Mouse (Mus musculus) left cerebral cortex, adult 18-20 months (tissue): ENCODE data around the gene Abca1. TPM values are rescaled to one million over a fixed set of nuclear protein-coding genes. Genes with fewer than 3 reads are reported as not detected.

ENCODE experiments used
- DNase-seq, 2 experiments: peaks; one replicate each; pipeline ENCODE4 v3.0.0; 2021 to 2022; ENCODE audit warnings: low spot score in 2 of 2, mixed read lengths in 1 of 2
- long read RNA-seq, 2 experiments: library from polyadenylated mRNA; stranded (forward); transcript quantifications; one replicate each; pipeline ENCODE4 v2.0.0; 2021
- total RNA-seq, 2 experiments: library from RNA; stranded (reverse); gene quantifications; 2 replicates each; pipeline ENCODE4 v1.2.3; 2021

Gene Abca1
- 10 to 100 TPM; 13.6 to 14.7 TPM for total RNA-seq
- long read RNA-seq, experiment 1, partial matches to known transcripts: 4 of 6 reads
- long read RNA-seq, experiment 1, other reads (novel, unspliced or antisense): 2 of 6 reads
- long read RNA-seq, experiment 2, partial matches to known transcripts: 1 of 1 reads
- long read RNA-seq, experiment 2, other reads (novel, unspliced or antisense): 0 of 1 reads

DNA sequence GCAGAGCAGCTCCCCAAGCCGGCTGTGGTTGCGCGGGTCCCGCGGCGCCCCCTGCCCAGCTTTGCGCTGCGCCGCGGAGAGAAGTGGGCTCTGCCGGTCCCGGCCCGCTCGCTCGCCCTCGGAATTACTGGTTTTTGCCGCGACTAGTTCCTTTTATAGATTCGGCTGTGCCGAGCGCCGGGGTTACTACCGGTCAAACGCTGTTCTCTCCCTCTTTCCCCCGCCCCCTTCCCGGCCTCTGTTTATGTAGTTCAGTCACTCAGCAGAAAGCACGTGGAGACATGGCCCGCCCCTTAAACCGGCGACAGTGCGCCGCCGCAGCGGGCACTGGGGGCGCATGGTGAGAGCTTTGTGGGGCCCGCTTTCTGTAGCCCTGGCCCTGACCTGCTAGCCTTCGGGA lies at the start of gene Abca1:
Gene Abca1 (minus strand): TSS at position 129 of the 400 bp plus-strand sequence.
- peak; percentile 77 to 87 for DNase-seq

DNA sequence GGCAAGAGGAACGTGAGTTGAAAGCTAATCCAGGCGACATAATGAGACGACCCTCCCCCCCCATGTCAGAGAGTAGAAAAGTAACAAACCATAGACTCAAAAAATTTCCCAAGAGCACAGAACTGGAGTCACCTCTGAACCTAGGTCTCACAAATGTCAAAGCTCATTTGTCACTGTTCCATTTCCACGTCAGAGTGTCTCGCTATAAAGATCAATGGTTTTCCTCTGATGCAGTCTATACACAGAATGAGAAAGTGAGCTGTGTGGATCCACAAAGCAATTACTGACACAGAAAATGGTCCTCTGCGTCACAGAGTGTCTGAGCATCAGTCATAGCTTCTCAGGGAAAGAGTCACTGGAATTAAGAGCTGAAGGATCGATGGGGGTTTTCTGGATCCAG lies 44.8 kb upstream of the Abca1 start:
- DNase-seq: no peak

DNA sequence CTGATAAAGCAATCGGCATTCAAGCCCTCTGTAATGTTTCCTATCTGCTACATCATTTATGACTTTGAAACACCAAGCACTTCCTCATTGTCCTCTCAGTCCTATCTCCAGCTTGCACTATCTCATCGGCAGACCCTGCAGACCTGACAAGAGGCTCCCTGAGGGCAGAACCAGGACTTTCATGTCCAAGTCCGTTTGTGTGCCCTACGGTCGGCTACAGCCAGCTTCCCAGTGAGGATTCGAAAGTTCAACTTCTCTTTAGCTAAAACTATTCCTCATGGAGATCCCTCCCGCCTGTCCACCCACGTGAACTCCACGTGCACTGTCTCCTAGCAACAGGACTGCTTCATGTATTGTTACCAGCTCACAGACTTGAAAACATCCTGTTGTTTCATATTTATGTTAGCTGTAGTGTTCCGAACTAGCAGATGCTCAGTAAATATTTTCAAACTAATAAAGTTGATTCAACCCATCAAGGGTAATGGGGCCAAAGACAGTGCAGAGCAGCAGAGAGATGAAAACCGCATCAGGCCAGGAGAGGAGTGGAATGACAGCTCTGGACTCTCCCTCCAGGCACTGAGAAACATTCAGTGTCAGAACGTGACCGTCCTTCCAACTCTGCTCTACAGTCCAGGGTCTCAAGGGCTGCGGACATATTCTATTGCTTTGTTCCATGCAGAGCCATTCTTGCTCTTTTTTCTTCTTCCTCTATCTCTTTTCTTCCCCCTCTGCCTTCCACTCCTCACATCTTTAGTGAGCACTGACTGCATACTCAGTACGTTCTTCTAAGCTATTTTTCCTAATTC lies 44.1 kb upstream of the Abca1 start:
- DNase-seq: peak in 1 of 2 experiments; percentile 12

DNA sequence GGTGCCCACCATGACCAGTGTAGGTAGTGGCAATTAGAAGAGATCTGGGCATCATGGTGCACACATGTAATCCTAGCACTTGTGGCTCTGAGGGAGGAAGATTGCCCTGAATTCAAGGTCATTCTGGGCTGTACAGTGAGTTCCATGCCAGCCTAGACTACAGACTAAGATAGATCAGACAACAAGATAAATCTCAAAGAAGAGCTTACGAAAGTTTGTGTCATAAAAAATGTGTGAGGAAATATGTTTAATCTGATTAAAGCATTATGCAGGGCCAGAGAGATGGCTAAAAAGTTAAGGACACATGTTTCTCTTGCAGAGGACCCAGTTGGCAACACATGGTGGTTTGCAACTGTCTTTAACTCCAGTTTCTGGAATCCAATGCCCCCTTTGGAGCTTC lies 40.6 kb upstream of the Abca1 start:
- no peak for DNase-seq

DNA sequence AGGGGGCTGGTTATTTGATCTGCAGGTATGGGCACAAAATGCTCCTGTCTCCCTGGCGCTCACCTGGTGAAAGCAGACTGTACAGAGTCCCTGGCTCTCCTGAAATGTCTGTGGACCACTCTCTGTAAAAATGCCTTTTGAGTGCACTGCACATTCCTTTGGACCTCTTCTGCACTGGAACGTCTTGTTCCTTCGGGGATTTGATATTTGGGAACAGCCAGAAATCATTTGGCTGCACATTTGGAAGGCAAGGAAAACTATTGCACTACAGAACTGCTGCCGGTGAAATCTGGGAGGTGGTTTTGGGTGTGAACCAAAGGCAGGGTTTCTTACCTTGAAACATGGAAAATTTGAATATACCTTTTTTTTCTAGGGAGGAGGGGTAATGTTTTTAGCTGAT lies 38.1 kb upstream of the Abca1 start:
- DNase-seq: no peak

DNA sequence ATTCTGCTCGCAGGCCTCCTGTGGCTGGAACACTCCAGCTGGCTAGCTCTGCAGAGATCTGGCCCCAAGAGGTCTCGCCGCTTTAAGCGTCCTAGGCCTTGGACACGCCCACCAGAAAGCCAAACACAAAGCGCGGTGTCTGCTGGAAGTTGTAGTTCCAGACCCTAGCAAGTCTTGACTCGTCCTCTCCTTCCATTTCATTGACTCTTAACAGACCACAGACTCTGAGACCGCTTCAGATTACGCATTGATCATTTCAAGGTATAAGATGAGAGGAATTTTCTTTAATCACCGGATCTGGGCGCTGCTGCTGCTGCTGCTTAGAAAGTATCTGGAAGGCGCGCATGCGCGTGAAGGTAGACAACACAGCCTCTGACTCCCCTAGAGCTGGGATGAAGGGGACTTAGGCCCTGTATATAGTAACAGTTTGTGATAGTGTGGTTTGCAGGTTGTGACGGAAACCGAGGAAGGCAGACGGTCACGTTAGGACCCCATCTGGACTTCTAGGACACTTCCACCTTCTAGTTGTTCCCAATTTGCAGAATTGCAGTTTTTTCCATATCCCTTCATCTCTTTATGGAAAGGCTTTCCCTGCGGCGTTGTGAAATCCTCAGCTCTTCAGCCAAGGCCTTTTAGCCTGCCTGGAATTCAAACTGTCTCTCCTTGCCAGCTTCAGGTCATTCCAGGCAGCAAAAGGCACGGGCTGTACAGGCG lies 36.5 kb upstream of the Abca1 start:
- DNase-seq: peak; percentile 87 to 91

DNA sequence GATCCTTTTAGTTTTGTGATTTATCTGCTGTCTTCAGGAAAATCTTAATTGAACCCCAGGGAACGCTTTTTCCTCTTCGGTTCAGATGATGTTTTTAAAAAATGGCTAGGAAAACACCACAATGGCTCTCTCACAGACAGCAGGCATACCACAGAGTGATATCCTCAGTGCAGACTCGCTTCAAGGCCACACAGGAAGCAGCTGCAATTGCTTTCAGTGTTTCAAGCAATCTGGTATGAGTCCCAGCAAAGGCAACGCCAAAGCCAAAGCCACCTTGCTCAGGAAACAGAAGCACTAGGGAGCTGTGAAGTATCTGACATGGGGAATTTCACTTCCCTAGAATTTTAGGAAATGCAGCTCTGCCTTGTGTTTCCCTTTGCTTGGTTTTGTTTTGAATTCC lies 27.4 kb upstream of the Abca1 start:
- DNase-seq: no peak

DNA sequence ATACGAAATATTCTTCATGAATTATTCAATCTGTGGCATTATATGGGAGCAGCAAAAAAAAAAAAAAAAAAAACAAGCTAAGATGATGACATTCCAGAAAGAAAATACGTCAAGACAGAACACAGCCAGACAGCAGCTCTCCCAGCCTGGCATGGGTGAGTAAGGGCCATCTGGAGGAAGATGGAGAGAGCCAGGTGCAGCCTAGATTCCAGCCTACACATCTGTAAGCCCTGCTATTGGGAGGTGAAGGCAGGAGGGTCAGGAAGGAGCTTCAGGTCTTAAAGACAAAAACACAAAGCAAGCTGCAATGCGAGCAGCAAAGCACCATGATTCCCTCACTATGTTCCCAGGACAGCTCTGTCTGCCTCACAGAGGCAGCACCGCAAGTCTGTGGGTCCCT lies 26.9 kb upstream of the Abca1 start:
- peak in 1 of 2 experiments; percentile 18 for DNase-seq

DNA sequence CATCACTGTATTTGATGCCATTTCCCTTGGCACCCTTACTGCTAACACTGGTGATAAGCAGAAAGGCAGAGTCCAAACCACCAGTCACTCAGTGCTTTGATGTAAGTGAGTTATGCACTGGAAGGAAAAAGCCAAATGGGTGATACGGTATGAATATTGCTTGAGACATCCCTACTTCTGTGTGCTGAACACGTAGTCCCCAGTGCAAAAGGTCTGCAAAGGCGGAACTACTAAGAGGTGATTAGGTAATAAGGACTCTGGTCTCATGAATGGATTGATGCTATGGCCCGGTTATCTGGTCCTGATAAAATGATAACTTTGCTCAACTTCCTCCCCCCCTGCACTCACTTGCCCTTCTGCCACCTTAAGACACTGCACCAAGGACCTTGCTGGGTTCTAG lies 26.4 kb upstream of the Abca1 start:
- no peak for DNase-seq

DNA sequence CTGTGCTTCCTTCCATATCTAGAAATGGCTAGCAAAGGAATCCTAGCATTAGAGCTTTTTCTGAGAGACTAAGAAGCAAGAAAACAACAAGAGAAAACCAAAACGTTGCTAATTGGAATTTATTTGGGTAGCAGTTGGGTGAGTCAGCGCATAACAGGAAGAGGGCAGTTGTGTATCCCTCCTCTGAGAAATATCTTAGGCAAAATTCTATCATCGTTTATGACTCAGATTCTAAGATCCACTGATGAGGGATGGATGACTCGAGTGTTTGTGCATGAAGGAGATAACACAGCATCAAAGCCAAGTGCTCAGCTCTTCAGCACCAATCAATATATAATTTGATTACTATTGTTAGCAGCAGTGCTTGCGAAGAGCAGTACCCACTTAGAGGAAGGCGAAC lies 21.8 kb upstream of the Abca1 start:
- no peak for DNase-seq

DNA sequence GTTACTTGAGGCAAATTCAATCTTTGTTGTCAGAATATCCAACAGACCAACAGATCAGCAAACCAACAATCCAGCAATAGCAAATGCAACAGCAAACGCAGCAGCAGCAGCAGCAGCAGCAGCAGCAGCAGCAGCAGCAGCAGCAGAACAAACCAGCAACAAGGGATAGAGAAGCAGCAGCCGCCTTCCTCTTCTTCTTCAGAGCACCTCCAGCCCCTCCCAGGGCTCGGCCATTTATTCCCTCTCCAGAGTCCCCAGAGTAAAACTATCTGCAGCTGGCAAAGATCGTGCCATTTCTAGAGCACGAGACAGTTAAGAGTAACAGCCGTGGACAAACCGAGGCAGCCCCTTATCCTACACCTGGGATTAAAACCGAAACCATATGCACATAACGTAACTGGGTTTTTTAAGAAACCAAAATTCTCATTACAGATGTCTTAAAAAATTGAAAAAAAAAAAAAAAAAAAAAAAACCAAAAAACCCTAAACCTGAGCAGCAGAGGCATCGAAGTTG lies 19.7 kb upstream of the Abca1 start:
- DNase-seq: no peak

DNA sequence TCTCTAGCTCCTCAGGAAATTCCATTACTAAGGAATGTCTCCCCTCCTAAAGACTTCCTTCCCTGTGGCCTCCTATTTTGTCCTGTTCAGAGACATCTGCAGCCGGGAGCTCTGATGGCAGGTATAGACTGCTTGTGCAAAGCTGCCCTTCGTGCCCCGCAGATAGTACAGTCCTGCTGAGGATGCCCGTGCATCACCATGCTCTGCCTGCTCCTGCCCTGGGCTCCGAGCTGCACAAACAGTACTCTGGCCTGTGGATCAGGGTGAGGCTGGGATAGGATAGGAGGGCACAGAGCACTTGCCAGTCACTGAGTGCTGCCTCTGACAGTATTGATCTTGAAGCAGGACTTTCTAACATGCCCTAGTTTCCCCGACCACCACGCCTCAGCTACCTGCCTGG lies 18.8 kb upstream of the Abca1 start:
- DNase-seq: no peak

DNA sequence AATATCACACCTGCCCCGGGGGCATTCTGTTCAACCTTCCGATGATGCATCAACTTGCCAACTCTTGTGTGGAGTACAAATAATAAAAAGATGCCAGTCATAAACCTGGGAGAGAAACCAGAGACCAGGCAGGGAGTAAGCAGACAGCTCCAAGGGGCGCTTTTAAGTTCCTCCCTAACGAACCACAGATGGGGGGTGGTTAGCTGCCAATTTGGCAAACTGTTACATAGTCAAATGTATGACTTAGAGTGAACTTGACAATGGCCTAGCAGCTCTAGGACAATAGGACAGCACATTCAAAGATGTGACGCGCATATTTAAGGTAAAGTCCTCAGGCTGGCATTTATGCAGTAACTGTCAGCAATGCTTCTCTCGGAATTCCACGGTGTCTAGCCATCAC lies 18.0 kb upstream of the Abca1 start:
- no peak for DNase-seq

DNA sequence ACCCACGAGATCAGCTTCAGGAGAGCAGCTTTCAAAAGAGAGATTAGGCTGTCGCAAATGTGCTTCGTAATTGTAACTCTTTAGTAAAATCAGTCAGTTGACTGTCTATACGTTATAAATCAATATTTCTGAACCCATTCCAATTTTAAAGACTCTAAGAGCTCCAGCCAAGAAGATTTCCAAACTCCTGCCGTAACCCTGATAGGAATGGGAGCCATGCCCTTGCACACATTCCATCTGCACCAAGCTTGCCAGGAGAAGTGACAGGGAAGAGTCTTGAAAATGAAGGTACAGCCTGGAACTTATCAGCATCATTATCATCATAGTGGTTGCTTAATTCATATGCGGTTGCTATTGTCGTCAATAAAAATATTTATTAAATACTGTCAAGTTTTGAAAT lies 15.2 kb upstream of the Abca1 start:
- DNase-seq: no peak

DNA sequence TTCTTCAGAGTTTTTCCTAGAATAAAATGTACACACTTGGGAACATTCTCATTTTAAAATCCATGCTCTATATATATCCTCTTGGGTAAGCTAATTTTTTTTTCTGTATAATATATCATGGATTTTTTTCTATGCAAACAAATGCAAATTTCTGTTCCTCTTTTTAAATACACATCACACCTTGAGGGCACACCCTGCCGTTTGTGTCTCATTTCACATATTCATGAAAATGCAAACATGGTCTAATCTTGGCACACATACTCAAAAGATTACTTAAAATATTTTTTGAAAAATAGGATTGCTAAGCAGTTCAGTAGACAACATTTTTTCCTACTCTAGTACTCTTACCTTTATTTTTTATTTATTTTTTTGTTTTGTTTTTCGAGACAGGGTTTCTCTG lies 10.7 kb upstream of the Abca1 start:
- DNase-seq: no peak

DNA sequence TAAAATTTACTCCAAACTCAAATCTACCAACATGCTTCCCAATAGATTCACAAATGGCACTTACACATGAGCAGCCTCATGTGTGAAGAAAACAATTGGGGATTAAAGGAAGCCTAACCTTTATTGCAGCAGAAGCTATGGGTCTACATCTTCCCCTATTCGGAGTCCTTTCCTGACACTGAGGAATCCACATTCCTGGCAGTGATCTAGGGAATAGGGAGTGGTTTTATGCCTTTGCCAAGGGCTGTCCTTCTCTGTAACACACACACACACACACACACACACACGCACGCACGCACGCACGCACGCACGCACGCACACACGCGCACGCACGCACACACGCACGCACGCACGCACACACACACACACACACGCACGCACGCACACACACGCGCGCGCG lies 5.5 kb upstream of the Abca1 start:
- no peak for DNase-seq

DNA sequence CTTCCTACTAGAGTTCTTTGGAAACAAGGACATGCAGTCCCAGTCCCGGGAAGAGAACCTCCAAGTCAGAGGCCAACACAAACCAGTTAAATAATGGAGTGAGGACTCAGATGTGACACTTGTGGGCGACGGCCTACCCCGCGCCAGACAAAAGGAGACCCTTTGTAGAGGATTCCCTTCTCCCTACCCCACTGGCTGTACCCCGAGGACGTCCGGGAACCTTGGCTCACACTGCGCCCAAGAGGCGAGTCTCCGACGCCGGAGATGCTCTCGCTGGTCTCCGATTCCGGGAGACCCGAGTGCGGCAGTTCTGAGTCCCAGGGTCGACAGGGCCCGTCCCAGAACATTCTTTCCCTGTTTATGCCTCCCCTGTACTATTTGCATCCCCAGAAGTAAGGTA lies 519 bp downstream of the Abca1 start:
- DNase-seq: peak; percentile 5 to 9

DNA sequence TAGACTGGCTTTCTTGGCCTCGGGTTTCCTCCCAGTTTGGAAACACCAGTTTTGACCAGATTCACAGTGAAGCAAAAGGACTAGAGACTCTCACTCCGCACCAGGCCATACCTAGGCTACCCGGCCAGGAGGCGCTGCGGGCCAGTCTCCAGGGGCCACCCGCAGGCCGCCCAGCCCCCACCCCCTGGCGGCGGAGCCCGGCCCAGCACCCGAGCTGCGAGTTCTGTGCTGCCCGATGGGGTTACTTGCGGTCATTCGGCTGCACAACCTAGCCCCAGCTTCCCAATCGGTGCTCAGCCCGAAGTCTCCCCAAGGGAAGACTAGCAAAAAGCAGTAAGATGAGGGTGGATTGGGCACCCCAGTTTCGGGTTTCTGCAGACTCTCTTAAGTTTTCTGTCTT lies 1.1 kb downstream of the Abca1 start:
- DNase-seq: peak; percentile 69 to 70

DNA sequence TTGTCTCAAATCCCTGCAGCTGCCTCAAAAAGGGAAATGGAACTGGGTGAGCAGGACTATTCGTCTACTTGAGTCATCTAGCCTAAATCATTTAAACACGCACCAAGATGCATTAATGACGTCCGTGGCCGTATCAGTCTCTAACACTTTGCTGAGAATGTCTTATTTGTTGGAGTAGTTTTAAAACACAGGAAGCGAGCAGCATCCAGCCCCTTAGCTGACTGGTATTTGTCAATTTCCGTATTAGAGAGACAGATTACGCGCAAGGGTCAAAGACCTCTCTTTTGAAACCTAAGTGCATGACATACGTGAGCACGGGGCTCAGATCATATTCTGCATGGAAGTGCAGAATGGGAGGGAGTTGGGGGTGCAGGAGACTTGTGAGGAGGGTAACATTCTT lies 4.2 kb downstream of the Abca1 start:
- DNase-seq: no peak

DNA sequence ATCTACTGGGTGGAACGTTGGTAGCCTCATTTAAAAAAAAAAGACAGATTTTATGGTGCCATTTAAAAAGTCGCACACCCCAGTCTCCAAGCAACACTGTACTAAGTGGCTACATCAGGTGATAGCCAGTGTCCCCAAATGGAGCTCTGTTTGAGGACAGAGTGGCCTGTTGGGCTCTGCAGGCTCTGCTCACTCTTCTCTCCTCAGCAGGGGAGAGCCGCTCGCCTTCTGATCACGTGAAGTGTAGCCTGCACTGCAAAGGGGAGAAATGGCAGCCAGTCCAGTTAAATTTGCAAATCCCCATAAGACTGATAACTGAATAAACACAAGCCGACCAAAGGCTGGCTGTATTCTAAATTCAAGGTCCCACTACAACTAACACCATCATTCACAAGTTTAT lies 6.0 kb downstream of the Abca1 start:
- no peak for DNase-seq

DNA sequence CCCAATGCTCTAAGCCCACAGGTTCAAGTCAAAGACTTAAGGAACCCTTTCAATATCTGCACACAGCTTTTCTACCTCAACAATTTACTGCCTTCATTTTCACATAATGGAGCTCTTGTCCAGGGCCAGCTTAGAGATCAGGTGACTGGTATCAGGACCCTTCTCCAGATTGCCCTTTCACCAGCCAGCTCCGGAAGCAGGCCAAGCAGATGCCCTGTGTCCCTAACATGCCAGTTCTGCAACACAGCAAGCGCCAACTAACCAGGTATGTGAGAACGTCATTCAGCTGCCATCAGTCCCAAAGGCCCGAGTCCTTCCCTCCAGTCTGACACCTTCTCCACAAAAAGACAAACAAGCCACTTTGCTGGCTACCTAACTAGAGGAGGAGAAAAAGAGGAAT lies 6.6 kb downstream of the Abca1 start:
- no peak for DNase-seq

DNA sequence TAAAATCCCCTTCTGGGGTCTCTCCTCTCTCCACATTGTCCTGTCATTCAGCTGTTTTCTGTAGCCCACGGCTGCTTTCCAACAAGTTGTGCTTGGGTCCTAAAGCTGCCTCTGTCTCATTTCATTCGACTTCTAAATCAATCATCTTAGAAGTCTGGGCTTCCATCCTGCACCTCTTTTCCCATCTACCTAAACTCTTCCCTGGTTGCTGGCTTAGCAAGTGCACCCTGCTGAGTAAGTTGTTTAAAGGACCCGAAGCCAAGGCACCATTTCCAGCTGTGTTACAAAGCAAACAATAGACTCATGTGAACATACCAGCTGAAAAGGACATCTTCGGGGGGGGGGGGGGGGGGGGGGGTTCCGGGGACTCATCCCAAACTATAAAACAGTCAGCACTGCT lies 7.0 kb downstream of the Abca1 start:
- DNase-seq: no peak
